Mouse (Mus musculus) macrophage (primary cell): ENCODE measurements around the gene Elavl3. TPM values are rescaled to one million over a fixed set of nuclear protein-coding genes. Genes with fewer than 3 reads are reported as not detected.

Experiments
- H3K27ac ChIP-seq: fragments of 350-480 bp; formaldehyde crosslinking; 2 replicates; pipeline ENCODE4 v1.9.0; 2021
- H3K36me3 ChIP-seq: fragments of 350-480 bp; formaldehyde crosslinking; 2 replicates; pipeline ENCODE4 v1.9.0; 2021; ENCODE audit errors: inconsistent target
- H3K4me3 ChIP-seq: fragments of 350-480 bp; formaldehyde crosslinking; 2 replicates; pipeline ENCODE4 v1.9.0; 2021; ENCODE audit errors: inconsistent target
- H3K79me2 ChIP-seq: fragments of 350-480 bp; formaldehyde crosslinking; 2 replicates; pipeline ENCODE4 v1.9.0; 2021; ENCODE audit errors: inconsistent target
- WGBS: methylation state at CpG from one replicate; pipeline ENCODE4 v1.1.7; 2026; ENCODE audit warnings: inconsistent platforms; ENCODE audit not compliant: missing documents; 5-methylcytosine and 5-hydroxymethylcytosine counted together
- polyA plus RNA-seq: library from polyadenylated mRNA; stranded (reverse); fragments of 250-400 nt; gene quantifications from 3 replicates; pipeline ENCODE4 v1.2.4, GENCODE M21; 2018; ENCODE audit warnings: inconsistent platforms

The Elavl3 gene
- polyA plus RNA-seq, 1 experiment from 2014 or later = not detected

- Histone ChIP-seq H3K27ac (no peak overlapping the region), H3K36me3 (no peaks in the 10 kb centered on the region), H3K79me2 (no peaks in the 10 kb centered on the region), H3K4me3 (no peak overlapping the region)
- 85% methylated on average over 4 of the region's 4 CpGs for WGBS
Measured at GRCm38 (mm10) chr9:21978398-21979128, 73.3 kb downstream of the Elavl3 start.

DNA sequence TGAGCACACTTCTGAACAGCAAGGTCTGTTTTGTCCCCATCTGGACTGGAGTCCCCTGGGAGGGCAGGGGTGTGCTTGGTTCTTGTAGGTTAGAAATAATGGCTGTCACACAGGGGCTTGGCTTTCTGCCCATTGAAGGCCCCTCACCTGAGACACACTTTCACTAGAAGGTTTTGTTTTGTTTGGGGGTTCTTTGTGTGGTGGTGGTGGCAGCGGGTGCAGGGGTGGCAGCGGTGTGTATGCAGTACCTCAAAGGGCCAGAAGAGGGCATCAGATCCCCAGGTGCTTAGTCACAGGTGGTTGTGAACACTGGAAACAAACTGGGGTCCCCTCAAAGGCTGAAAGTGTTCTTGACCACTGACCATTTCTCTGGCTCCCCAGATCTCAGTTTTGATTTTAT, 73.9 kb downstream of the Elavl3 start:
- Histone ChIP-seq H3K4me3 (no peak overlapping the region), H3K36me3 (no peaks in the 10 kb centered on the region), H3K79me2 (no peaks in the 10 kb centered on the region), H3K27ac (no peak overlapping the region)
- 52% methylated on average over 2 of the region's 2 CpGs for WGBS

DNA sequence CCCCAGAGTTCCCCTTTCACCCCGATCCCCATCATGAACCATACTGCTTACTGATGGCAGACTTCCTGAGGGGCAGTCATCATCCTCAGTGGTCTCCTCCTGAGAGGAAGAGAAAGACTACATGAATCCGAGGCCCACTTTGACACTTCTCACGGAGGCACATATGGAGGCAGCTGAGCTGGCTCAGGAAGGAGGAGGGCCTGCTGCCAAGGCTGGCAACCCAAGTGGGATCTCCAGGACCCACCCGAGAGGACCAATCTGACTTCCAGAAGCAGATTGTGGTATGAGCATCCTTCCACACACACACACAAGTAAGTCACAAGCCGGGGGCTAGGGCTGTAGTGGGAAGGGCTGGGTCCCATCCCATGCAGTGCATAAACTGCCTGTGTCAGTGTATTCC, 74.5 kb downstream of the Elavl3 start:
- 83% methylated on average over 5 of the region's 5 CpGs for WGBS
- Histone ChIP-seq H3K4me3 (no peak overlapping the region), H3K27ac (no peak overlapping the region), H3K79me2 (no peaks in the 10 kb centered on the region), H3K36me3 (no peaks in the 10 kb centered on the region)

DNA sequence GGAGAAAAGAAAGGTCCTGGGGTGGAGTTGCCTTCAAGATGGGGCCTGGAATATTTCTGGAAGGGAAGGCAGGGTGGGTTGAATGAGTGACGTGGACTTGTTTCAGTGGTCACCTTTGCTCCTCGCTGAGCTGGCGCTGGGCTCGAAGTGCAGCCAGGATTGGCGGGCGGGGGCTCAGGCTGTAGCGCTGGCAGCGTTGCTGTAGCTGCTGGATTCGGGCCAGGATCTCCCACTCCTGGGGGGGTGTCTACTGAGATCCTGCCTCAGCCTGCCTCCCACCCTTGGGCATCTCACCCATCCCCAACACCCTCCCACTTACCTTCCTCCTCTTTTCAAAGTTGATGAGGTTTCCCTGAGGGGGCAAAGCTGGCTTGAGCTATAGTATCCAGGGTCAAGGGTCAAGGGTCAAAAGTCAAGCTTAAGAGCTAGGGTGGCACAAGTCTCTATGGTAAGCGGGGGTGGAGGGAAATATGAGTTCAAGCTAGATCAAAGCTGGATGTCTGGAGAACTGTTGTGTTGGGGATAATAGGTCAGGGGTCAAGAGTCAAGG, 75.1 kb downstream of the Elavl3 start:
- WGBS = 85% methylated on average over 10 of the region's 10 CpGs
- no peaks in the 10 kb centered on the region for H3K79me2 ChIP-seq
- H3K36me3 ChIP-seq = no peaks in the 10 kb centered on the region
- H3K4me3 ChIP-seq = no peak overlapping the region
- no peak overlapping the region for H3K27ac ChIP-seq

DNA sequence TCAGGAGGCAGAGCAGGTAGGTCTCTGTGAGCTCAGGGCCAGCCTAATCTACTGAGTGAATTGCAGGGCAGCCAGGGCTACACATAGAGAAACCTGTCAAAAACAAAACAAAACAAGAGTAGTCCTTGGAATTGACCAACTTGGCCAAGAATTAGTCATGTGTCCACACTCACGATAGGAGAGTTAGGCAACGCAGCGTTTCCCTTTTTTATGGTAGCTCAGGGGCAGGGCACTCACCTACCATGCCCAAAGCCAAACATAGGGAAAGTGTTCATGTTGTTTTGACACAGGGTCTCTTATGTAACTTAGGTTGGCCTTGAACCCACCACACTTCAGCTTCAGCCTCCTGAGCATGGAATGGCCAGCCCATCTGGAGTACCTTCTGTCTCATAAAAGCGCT, 82.5 kb downstream of the Elavl3 start:
- Histone ChIP-seq H3K36me3 (no peaks in the 10 kb centered on the region), H3K79me2 (no peaks in the 10 kb centered on the region)
- whole genome bisulfite sequencing = 72% methylated on average over 4 of the region's 4 CpGs

DNA sequence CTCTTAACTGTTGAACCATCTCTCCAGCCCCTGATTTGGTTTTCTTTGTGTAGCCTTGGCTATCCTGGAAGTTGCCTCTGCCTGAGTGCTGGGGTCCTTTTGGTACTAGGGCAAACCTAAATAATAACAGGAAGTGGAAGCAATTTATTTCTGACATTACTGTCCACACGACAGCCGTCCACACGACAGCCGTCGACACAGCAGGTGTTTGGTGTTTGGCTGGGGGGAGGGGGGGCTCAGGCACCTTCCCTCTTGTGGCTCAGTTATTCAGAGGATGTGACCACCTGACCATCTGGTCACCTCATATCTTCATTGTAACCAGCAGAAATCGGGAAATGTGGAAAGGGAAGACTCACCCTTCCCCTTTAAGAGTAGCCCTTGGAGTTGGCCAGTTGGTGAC, 82.9 kb downstream of the Elavl3 start:
- WGBS = 37% methylated on average over 6 of the region's 6 CpGs
- Histone ChIP-seq H3K4me3 (no peak overlapping the region), H3K36me3 (no peaks in the 10 kb centered on the region), H3K79me2 (no peaks in the 10 kb centered on the region), H3K27ac (no peak overlapping the region)

More for the DNA sequence above, 82.5 kb downstream of the Elavl3 start:
- no peak overlapping the region for H3K4me3 ChIP-seq
- no peak overlapping the region for H3K27ac ChIP-seq

Other genes starting within 250 kb of the Elavl3 start
- not detected in 3 replicates for gene Angptl8, start 216.5 kb downstream of the Elavl3 start, polyA plus RNA-seq
- 1.8 to 4.1 TPM (median 3.4 TPM) in 3 replicates for gene Dock6, start 199.4 kb downstream of the Elavl3 start, polyA plus RNA-seq
- 12.4 to 19.7 TPM (median 16.8 TPM) in 3 replicates for gene Rab3d, start 133.8 kb downstream of the Elavl3 start, polyA plus RNA-seq
- gene Ccdc159, start 124.6 kb downstream of the Elavl3 start, polyA plus RNA-seq = 0.63 to 1.3 TPM (median 1.1 TPM) in 3 replicates
- gene Tmem205, start 124.5 kb downstream of the Elavl3 start, polyA plus RNA-seq = 14.3 to 71.0 TPM (median 48.2 TPM) in 3 replicates
- 0.36 to 1.4 TPM (median 0.91 TPM) in 3 replicates for gene Plppr2, start 115.0 kb downstream of the Elavl3 start, polyA plus RNA-seq
- 5.2 to 6.3 TPM (median 5.4 TPM) in 3 replicates for gene Swsap1, start 96.3 kb downstream of the Elavl3 start, polyA plus RNA-seq
- gene Epor, start 88.5 kb downstream of the Elavl3 start, polyA plus RNA-seq = 5.3 to 6.7 TPM (median 6.5 TPM) in 3 replicates
- gene Rgl3, start 62.6 kb downstream of the Elavl3 start, polyA plus RNA-seq = 1.8 to 2.4 TPM (median 2.3 TPM) in 3 replicates
- 0.10 to 0.13 TPM in 2 of 3 replicates, not detected in the other for gene Ccdc151, start 49.4 kb downstream of the Elavl3 start, polyA plus RNA-seq
- 72.3 to 78.4 TPM (median 76.1 TPM) in 3 replicates for gene Prkcsh, start 49.2 kb downstream of the Elavl3 start, polyA plus RNA-seq
- gene Gm49318, start 19.2 kb upstream of the Elavl3 start, polyA plus RNA-seq = not detected in 3 replicates
- gene Zfp653, start 19.4 kb upstream of the Elavl3 start, polyA plus RNA-seq = 4.3 to 7.0 TPM (median 5.2 TPM) in 3 replicates
- 8.1 to 14.7 TPM (median 10.0 TPM) in 3 replicates for gene Ecsit, start 33.4 kb upstream of the Elavl3 start, polyA plus RNA-seq
- not detected in 3 replicates for gene Cnn1, start 47.2 kb upstream of the Elavl3 start, polyA plus RNA-seq
- gene Elof1, start 65.1 kb upstream of the Elavl3 start, polyA plus RNA-seq = 46.8 to 70.0 TPM (median 65.2 TPM) in 3 replicates
- 6.4 to 8.0 TPM (median 7.2 TPM) in 3 replicates for gene Acp5, start 83.7 kb upstream of the Elavl3 start, polyA plus RNA-seq
- 27.7 to 36.9 TPM (median 33.2 TPM) in 3 replicates for gene Pigyl, start 104.8 kb upstream of the Elavl3 start, polyA plus RNA-seq
- not detected in 3 replicates for gene Zfp872, start 136.1 kb upstream of the Elavl3 start, polyA plus RNA-seq
- 13.0 to 19.3 TPM (median 14.8 TPM) in 3 replicates for gene Zfp809, start 173.7 kb upstream of the Elavl3 start, polyA plus RNA-seq
- 0.06 to 0.07 TPM in 2 of 3 replicates, not detected in the other for gene Zfp599, start 207.9 kb upstream of the Elavl3 start, polyA plus RNA-seq